Mouse (Mus musculus): ENCODE results near the gene Znhit6. TPM values are rescaled to one million over a fixed set of nuclear protein-coding genes. Genes with fewer than 3 reads are reported as not detected.

Znhit6 gene
- polyA plus RNA-seq, 1 experiment from 2014 or later, result 35.8 TPM

GRCm38 (mm10) chr3:145628643-145629042 lies 52.6 kb downstream of the Znhit6 start:
- Histone ChIP-seq H3K4me1 (ENCODE audit: control insufficient read depth, insufficient read depth, low read length) (no peaks in the 10 kb centered on the region), H3K36me3 (ENCODE audit: control insufficient read depth, insufficient read depth, low read length) (no peaks in the 10 kb centered on the region), H3K27ac (ENCODE audit: low read length) (no peak overlapping the region), H3K4me2 (ENCODE audit: low read length) (no peak overlapping the region), H3K9ac (ENCODE audit: low read depth, low read length) (no peak overlapping the region), H3K9me3 (replicated peaks; ENCODE audit: control insufficient read depth, low read length, poor library complexity, severe bottlenecking) (no peaks in the 10 kb centered on the region), H3K4me3 (ENCODE audit: low read depth, low read length) (no peak overlapping the region), H3K27me3 (ENCODE audit: control insufficient read depth, insufficient read depth, low read depth, low read length) (no peaks in the 10 kb centered on the region)
- no peak for ATAC-seq
- WGBS, result 56% methylated on average over 5 of the region's 5 CpGs

- ATAC-seq, result no peak
- H3K4me2 ChIP-seq (ENCODE audit: low read length), result no peak overlapping the region
- H3K9me3 ChIP-seq (replicated peaks; ENCODE audit: control insufficient read depth, low read length, poor library complexity, severe bottlenecking), result no peaks in the 10 kb centered on the region
- no peak overlapping the region for H3K9ac ChIP-seq (ENCODE audit: low read depth, low read length)
- no peaks in the 10 kb centered on the region for H3K27me3 ChIP-seq (ENCODE audit: control insufficient read depth, insufficient read depth, low read depth, low read length)
- H3K4me1 ChIP-seq (ENCODE audit: control insufficient read depth, insufficient read depth, low read length), result no peaks in the 10 kb centered on the region
- H3K4me3 ChIP-seq (ENCODE audit: low read depth, low read length), result no peak overlapping the region
- no peaks in the 10 kb centered on the region for H3K36me3 ChIP-seq (ENCODE audit: control insufficient read depth, insufficient read depth, low read length)
- H3K27ac ChIP-seq (ENCODE audit: low read length), result no peak overlapping the region
- WGBS, result 13% methylated on average over 6 of the region's 6 CpGs
Observed at GRCm38 (mm10) chr3:145632888-145633287, 56.9 kb downstream of the Znhit6 start.

DNA sequence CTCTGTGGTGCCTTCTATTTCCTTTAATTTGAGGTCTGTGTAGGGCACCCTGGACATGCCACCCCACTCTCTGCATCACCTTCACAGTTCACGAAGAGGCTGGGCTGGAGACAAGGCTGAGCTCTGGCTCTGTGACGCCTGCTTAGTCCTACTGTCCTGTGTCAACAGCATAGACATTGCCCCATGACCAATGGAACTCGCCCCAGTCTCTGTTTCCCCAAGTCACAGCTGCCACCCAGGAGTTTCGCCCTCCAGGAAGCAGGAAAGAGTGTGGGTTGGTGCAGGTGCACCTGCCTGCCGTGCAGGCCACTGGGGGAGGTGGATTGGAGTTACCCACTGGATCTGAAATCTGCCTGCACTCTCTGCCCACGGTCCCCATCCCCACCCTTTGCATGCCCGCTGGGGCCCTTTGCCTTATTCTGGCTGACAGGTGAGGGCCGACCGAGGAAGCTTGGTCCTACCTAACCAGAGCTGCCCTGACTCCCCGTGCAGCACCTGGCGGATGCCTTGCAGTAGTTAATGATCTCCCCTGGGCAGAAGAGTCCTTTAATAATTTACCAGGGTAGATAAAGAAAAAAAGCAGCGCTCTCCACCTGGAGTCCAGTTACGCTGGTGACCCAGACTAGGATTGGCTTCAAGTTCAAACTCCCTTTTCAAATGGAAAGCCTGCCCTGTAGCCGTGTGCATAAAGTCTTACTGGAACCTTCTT lies 58.2 kb downstream of the Znhit6 start:
- Histone ChIP-seq H3K4me3 (ENCODE audit: low read depth, low read length) (no peak overlapping the region), H3K27me3 (ENCODE audit: control insufficient read depth, insufficient read depth, low read depth, low read length) (no peaks in the 10 kb centered on the region), H3K4me1 (ENCODE audit: control insufficient read depth, insufficient read depth, low read length) (no peaks in the 10 kb centered on the region), H3K27ac (ENCODE audit: low read length) (no peak overlapping the region), H3K9ac (ENCODE audit: low read depth, low read length) (no peak overlapping the region), H3K9me3 (replicated peaks; ENCODE audit: control insufficient read depth, low read length, poor library complexity, severe bottlenecking) (no peaks in the 10 kb centered on the region), H3K4me2 (ENCODE audit: low read length) (no peak overlapping the region), H3K36me3 (ENCODE audit: control insufficient read depth, insufficient read depth, low read length) (no peaks in the 10 kb centered on the region)
- WGBS, result 77% methylated on average over 14 of the region's 14 CpGs
- ATAC-seq, result no peak

DNA sequence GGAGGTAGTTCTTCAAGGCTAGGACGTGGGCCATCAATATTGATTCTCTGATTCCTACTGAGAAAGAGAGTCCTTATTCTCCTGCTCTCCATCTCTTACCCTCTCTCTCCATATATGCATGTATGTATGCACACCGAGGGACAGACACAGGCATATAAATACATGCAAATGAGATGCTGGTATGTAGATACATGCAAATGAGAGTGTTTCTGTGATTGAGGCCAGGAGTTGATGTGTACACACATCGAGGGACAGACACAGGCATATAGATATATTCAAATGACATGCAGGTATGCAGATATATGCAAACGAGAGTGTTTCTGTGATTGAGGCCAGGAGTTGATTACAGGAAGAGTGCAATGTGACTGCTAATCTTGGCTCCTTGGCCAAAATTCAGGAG lies 64.2 kb downstream of the Znhit6 start:
- Histone ChIP-seq H3K9me3 (replicated peaks; ENCODE audit: control insufficient read depth, low read length, poor library complexity, severe bottlenecking) (no peaks in the 10 kb centered on the region), H3K4me2 (ENCODE audit: low read length) (no peak overlapping the region), H3K27me3 (ENCODE audit: control insufficient read depth, insufficient read depth, low read depth, low read length) (no peaks in the 10 kb centered on the region), H3K4me3 (ENCODE audit: low read depth, low read length) (no peak overlapping the region), H3K27ac (ENCODE audit: low read length) (no peak overlapping the region), H3K36me3 (ENCODE audit: control insufficient read depth, insufficient read depth, low read length) (no peaks in the 10 kb centered on the region), H3K4me1 (ENCODE audit: control insufficient read depth, insufficient read depth, low read length) (no peaks in the 10 kb centered on the region), H3K9ac (ENCODE audit: low read depth, low read length) (no peak overlapping the region)
- 52% methylated on average over 4 of the region's 4 CpGs for WGBS
- ATAC-seq, result peak; percentile 77

GRCm38 (mm10) chr3:145640583-145640982 lies 64.6 kb downstream of the Znhit6 start:
- no peak overlapping the region for H3K27ac ChIP-seq (ENCODE audit: low read length)

GRCm38 (mm10) chr3:145641036-145641685 lies 65.2 kb downstream of the Znhit6 start:
- no peak for ATAC-seq
- Histone ChIP-seq H3K27ac (ENCODE audit: low read length) (no peak overlapping the region), H3K4me1 (ENCODE audit: control insufficient read depth, insufficient read depth, low read length) (no peaks in the 10 kb centered on the region), H3K4me2 (ENCODE audit: low read length) (no peak overlapping the region), H3K27me3 (ENCODE audit: control insufficient read depth, insufficient read depth, low read depth, low read length) (no peaks in the 10 kb centered on the region), H3K36me3 (ENCODE audit: control insufficient read depth, insufficient read depth, low read length) (no peaks in the 10 kb centered on the region), H3K9ac (ENCODE audit: low read depth, low read length) (no peak overlapping the region), H3K9me3 (replicated peaks; ENCODE audit: control insufficient read depth, low read length, poor library complexity, severe bottlenecking) (no peaks in the 10 kb centered on the region), H3K4me3 (ENCODE audit: low read depth, low read length) (no peak overlapping the region)
- WGBS, result 84% methylated on average over 5 of the region's 5 CpGs

More at GRCm38 (mm10) chr3:145640583-145640982, 64.6 kb downstream of the Znhit6 start:
- Histone ChIP-seq H3K4me1 (ENCODE audit: control insufficient read depth, insufficient read depth, low read length) (no peaks in the 10 kb centered on the region), H3K27me3 (ENCODE audit: control insufficient read depth, insufficient read depth, low read depth, low read length) (no peaks in the 10 kb centered on the region), H3K4me3 (ENCODE audit: low read depth, low read length) (no peak overlapping the region), H3K36me3 (ENCODE audit: control insufficient read depth, insufficient read depth, low read length) (no peaks in the 10 kb centered on the region), H3K9ac (ENCODE audit: low read depth, low read length) (no peak overlapping the region), H3K9me3 (replicated peaks; ENCODE audit: control insufficient read depth, low read length, poor library complexity, severe bottlenecking) (no peaks in the 10 kb centered on the region), H3K4me2 (ENCODE audit: low read length) (no peak overlapping the region)
- ATAC-seq, result peak; percentile 34; the same call in 1 of the 2 replicates
- WGBS, result 55% methylated on average over 4 of the region's 4 CpGs

DNA sequence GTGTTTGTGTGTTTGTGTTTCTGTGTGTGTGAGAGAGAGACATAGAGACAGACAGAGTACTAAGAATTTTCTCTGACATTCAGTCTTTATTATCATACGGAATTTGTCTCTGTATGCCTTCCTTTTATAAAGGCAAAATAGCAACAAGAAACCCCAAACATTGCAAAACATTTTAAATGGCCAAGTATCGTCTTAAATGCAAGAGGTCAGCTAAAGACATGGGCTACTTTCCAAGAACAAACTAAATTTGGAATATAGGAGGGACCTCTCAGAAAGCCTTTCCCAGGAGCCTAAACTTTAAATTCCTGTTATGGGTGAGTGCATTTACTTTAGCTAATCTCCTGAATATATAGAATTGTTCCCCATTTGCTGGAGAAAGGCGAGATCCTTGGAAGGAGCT lies 65.9 kb downstream of the Znhit6 start:
- no peak overlapping the region for H3K9ac ChIP-seq (ENCODE audit: low read depth, low read length)
- H3K4me2 ChIP-seq (ENCODE audit: low read length), result no peak overlapping the region
- no peak for ATAC-seq
- WGBS, result 71% methylated on average over 3 of the region's 3 CpGs
- H3K27me3 ChIP-seq (ENCODE audit: control insufficient read depth, insufficient read depth, low read depth, low read length), result no peaks in the 10 kb centered on the region
- no peak overlapping the region for H3K27ac ChIP-seq (ENCODE audit: low read length)
- no peaks in the 10 kb centered on the region for H3K36me3 ChIP-seq (ENCODE audit: control insufficient read depth, insufficient read depth, low read length)
- no peaks in the 10 kb centered on the region for H3K4me1 ChIP-seq (ENCODE audit: control insufficient read depth, insufficient read depth, low read length)
- no peak overlapping the region for H3K4me3 ChIP-seq (ENCODE audit: low read depth, low read length)
- no peaks in the 10 kb centered on the region for H3K9me3 ChIP-seq (replicated peaks; ENCODE audit: control insufficient read depth, low read length, poor library complexity, severe bottlenecking)

DNA sequence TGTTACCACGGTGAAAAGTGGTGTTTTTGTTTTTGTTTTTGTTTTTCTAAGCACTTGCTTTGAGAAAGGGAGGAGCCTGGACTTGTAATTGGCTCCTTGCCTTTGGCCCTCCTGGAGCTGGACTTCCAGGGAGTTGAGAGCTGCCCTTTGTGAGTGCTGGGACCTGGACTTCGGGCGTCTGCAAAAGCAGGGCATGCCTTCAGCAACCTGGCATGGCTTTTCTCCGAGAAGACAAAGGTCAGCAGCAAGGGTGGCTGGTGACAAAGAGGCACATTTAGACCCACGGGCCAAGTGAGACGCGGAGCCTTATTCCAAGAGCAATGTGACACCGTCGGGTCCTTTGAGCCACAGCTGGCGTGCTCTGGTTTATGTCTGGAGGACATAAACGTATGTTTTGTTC lies 66.9 kb downstream of the Znhit6 start:
- Histone ChIP-seq H3K9ac (ENCODE audit: low read depth, low read length) (no peak overlapping the region), H3K27ac (ENCODE audit: low read length) (no peak overlapping the region), H3K36me3 (ENCODE audit: control insufficient read depth, insufficient read depth, low read length) (no peaks in the 10 kb centered on the region), H3K4me3 (ENCODE audit: low read depth, low read length) (no peak overlapping the region), H3K9me3 (replicated peaks; ENCODE audit: control insufficient read depth, low read length, poor library complexity, severe bottlenecking) (no peaks in the 10 kb centered on the region), H3K4me2 (ENCODE audit: low read length) (no peak overlapping the region), H3K27me3 (ENCODE audit: control insufficient read depth, insufficient read depth, low read depth, low read length) (0 out of 2 replicates have a peak, but pooled peaks cover 2% of the 10 kb centered on the region), H3K4me1 (ENCODE audit: control insufficient read depth, insufficient read depth, low read length) (no peaks in the 10 kb centered on the region)
- ATAC-seq, result no peak
- WGBS, result 65% methylated on average over 11 of the region's 11 CpGs

DNA sequence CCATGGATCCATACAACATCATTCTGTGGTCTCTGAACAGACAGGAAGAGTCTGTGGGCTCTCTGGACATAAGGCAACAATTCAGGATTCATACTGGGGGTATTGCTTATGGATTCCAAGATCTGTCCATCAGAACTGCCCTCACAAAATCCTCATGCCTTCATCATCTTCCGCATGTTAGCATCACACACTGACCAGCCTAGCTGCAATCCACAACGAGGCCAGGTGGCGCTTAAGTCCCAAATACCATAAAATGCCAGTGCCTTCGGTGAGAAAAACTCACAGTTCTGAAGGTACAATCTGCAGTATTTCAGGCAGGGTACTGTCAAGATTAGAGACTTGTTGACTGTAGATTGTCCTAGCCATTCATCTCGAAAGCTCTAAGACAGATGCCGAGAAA lies 69.5 kb downstream of the Znhit6 start:
- Histone ChIP-seq H3K27me3 (ENCODE audit: control insufficient read depth, insufficient read depth, low read depth, low read length) (peaks cover 8% of the 10 kb centered on the region), H3K9ac (ENCODE audit: low read depth, low read length) (no peak overlapping the region), H3K4me1 (ENCODE audit: control insufficient read depth, insufficient read depth, low read length) (peaks cover 19% of the 10 kb centered on the region), H3K4me2 (ENCODE audit: low read length) (no peak overlapping the region), H3K36me3 (ENCODE audit: control insufficient read depth, insufficient read depth, low read length) (no peaks in the 10 kb centered on the region), H3K9me3 (replicated peaks; ENCODE audit: control insufficient read depth, low read length, poor library complexity, severe bottlenecking) (no peaks in the 10 kb centered on the region), H3K27ac (ENCODE audit: low read length) (no peak overlapping the region), H3K4me3 (ENCODE audit: low read depth, low read length) (no peak overlapping the region)
- ATAC-seq, result no peak
- WGBS, result 53% methylated on average over 6 of the region's 6 CpGs
